Mouse (Mus musculus): ENCODE data around the gene Dennd2a.

Gene Dennd2a

DNA sequence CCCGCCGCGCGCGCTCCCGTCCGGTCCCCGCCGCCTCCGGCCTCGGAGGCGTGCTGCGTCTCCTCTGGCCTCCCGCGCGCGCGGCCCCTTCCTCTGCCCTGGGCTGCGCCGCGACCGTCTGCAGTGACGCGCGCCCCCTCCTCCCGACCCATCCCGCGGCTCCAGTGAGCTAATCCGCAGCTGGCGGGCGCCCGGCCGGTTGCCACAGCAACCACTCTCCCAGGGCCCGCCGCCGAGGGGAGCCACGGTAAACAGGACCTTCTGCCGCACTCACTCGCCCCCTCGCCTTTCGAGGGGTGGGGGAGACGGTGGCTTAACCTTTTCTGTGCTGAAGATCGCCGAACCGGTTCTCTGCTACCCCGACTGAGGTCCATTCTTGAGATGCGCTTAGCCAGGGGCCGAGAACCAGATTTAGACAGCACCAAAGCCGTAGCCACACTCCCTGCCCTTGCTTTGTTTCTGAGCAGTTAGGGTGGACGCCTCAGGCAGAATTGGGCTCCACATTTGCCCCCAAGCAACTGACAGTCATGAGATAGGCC is at the start of gene Dennd2a:
Gene Dennd2a (minus strand): TSS at position 145 of the 539 bp plus-strand sequence.
- peak; percentile 42 for DNase-seq

DNA sequence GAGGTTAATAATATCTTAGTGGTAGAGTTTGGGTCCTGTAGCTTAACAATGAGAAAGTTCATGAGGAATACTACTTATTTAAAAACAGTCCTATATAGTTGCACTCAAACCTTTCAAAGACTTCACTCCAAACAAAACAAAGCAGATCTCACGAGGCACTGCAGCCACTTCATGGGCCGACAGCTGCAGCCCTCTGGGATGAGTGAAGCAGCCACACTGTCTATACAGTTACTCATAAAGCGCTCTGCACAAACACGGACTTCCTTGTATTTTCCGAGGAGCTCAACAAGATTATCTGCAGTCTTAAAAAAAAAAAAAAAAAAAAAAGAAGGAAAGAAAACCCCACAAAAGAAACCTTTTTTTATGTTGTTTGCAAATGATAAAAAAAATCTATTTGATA is 49.7 kb upstream of the Dennd2a start:
- DNase-seq = no peak

- no peak for DNase-seq
Observed at GRCm38 (mm10) chr6:39606862-39607261, 49.2 kb upstream of the Dennd2a start.

- no peak for DNase-seq
Observed at GRCm38 (mm10) chr6:39606056-39606455, 48.4 kb upstream of the Dennd2a start.

DNA sequence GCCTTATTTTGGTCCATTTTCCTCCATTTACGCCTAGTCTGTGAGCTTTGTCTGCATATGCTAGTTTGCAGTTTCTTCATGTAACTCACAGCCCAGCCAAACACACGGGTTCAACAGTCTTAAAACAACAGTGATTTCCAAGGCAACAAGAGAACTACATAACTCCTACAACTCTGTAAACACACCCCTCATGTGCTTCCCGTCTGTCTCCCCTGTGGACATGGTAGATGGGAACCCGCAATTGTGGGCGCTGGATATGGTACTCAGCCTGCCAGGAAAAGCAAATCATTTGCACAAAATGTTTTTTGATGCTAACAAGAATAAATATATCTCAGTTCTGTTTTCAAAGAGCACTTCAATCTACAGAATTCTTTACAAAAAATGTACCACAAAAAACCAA is 46.9 kb upstream of the Dennd2a start:
- DNase-seq = no peak

DNA sequence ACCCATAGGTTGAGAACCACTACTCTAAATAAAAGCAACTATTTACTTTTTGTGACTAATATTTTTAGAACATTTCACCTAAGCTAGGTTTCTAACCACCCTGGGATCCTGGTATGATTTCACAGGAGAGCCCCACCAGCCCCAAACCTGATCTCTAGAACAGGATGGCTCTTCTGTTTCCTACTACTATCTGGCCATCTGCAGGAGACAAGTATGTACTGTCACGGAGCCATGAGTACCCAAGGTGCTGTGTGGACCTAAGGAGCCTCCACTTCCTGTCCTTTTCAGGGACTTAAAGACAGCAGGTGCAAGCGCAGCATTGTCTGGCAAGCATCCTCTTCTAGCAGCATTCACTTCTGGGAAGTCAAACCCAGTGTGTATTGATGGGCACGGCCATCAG is 44.2 kb upstream of the Dennd2a start:
- no peak for DNase-seq

GRCm38 (mm10) chr6:39600851-39601250 is 43.2 kb upstream of the Dennd2a start:
- DNase-seq = no peak

DNA sequence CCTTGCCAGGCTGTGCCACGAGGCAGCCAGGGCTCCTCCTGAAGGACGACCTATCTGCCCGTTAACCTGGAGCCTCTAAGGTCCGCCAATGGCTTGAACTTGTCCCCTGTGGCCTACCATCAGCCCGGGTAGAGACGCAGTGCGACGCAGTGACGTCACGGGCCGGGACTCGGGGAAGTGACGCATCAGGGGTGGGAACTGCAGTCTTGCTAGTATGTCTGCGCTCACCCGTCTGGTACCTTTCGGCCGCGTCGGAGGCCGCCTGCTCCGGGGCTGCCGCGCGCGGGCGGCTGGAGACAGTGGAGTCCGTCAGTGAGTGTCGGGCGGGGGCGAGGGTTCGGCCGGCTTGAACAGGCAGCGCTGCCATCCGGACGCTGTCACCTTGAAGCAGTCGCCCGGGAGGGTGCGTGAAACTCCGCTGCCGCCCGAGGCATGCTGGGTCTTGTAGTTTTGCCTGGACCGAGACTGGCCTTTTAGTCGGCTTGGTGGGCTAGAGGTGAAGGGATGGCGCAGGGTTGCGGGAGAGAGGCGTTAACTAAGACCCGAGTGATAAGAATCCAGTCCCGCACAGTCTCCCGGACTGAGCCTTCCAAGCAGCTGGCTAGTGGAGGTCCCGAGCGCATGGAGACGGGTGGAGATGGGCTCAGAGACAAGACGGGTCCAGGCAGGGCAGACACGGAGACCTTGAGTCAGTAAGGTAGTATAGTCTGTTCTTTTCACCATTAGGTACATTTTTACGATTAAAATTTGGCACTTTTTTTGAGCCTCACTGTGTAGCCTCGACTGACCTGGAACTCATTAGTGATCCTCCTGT is 34.9 kb upstream of the Dennd2a start, which contains the start of gene Ndufb2:
Gene Ndufb2 (plus strand): TSS at position 174 of the 814 bp plus-strand sequence.
- DNase-seq = peak; percentile 98

GRCm38 (mm10) chr6:39591481-39591880 is 33.8 kb upstream of the Dennd2a start:
- DNase-seq = no peak

- DNase-seq = no peak
Observed at GRCm38 (mm10) chr6:39585517-39585916, 27.9 kb upstream of the Dennd2a start, which contains the start of gene Gm42420. Gene Gm42420 (plus strand): TSS chr6:39585753.

GRCm38 (mm10) chr6:39581087-39581784 is 23.6 kb upstream of the Dennd2a start:
- DNase-seq = no peak

- no peak for DNase-seq
Observed at GRCm38 (mm10) chr6:39580558-39580957, 22.9 kb upstream of the Dennd2a start.

DNA sequence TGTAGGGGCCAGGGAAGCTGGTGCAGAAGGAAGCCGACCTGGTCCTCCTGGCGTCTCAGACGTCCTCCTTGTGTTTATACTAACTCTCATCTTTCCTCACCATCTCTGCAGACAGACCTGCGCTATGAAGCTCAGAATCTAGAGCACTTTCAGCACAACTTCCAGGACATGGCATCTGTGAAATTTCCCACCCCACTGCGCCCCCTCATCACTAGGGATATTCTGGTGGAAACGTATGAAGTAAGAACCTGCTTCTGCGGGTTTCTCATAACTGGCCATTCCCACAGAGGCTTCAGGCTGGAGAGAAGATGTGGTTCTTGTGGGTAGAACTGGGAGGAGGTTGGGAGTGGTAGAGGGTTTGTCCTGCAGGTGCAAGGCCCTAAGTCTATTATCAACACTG is 21.9 kb upstream of the Dennd2a start:
- no peak for DNase-seq

DNA sequence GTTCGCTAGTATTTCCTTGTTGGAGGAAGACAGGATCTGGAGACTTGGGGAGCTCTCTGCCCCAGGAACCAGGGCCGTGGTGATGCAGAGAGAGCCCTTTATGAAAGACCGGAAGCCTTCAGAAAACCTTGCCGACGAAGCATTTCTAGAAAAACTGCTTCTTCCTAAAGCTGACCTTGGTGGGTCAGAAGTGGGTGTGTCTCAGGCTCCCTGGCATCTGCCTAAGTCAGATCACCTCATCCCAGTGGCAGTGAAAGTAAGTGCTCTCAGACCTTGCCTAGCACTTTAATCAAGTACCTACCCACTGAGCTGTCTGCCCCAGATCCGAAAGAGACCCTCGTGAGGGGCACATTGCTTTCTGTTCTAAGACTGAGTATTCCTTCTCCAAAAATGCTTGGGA is 17.3 kb upstream of the Dennd2a start:
- DNase-seq = no peak

DNA sequence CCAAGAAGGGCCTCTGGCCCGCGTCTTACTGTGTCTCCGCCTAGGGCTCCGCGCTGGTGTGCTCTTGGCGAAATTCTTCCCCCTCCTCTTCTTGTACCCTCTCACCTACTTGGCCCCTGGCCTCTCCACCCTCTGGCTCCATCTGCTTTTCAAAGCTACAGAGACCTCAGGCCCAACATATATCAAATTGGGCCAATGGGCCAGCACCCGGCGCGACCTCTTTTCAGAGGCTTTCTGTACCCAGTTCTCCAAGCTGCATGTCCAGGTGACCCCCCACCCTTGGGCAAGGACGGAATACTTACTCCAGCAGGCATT is 16.8 kb upstream of the Dennd2a start:
- peak; percentile 43 for DNase-seq

DNA sequence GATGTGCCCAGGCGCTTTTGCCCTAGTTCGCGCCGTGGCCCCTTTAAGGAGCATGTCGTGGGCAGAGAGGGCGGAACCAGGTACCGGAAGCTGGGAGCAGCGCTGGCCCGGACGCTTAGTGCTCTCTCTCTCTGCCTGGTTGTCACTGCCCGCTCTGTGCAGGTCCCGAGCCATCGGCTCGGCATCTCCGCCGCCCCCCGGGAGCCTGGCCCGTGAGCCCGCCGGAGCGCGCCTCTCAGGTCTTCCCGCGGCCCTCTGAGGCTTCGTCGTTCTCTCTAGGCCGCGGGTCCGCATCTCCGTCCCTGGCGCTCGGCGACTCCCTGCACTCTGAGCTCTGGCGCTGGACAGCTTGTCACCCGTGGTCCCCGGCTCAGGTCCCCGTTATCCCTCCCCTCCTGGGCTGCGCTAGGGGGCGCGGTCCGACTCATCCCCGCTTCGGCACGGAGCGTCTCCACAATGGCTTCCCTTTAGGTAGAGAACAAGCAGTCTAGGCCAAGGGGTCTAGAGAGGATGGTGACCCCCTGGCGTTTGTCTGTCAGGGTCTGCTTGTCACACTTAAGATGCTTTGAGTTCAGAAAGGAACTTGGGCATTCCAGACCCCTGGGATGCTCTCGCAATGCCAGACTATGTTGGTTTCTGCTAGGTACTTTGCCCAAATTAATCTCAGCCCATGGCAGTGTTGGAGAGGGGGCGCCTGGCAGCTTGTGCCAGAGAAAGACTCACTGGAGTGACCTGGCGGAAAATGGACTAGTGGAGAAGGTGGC is 16.3 kb upstream of the Dennd2a start, which contains the start of gene Adck2:
Gene Adck2 (plus strand): TSS at position 83 of the 764 bp plus-strand sequence.
- DNase-seq = peak; percentile 83

DNA sequence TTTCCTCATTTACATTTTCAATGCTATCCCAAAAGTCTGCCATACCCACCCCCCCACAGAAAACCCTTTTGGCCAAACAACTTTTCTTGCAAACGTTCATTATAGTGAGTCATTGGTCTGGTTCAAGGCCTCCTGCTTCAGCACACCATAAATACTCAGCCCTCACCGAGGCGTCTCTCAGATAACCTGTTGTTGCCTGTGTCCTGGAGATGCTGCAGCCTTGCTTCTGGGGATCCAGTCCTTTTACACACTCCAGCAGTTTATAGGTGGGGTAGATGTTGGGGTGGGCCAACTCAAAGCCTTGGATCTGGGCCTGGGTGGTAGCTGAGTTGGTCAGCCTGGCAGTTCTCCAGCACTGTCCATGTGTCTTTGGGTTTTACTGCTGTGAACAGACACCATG is 12.8 kb upstream of the Dennd2a start:
- no peak for DNase-seq

DNA sequence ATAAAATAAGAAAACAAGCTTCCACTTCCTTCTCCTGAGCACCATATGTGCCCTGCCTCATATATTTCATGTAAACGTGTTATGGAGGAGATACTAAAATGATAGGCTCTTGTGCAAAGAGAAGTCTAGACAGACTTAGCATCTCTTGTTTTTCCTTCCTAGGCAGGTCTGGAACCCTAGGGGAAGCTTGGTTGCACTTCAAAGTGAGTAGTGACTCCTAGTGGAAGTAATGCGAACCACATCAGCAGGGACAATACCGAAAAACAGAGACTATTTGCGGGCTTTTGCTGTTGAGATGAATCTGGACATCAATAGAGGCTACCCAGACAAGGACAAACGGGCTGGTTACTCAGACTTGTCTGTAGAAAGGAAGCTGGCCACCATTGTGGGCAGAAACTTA is 9.9 kb upstream of the Dennd2a start:
- no peak for DNase-seq

- peak; percentile 79 for DNase-seq
Observed at GRCm38 (mm10) chr6:39562166-39563015, 4.7 kb upstream of the Dennd2a start.

- no peak for DNase-seq
Observed at GRCm38 (mm10) chr6:39559276-39559939, 1.7 kb upstream of the Dennd2a start.

DNA sequence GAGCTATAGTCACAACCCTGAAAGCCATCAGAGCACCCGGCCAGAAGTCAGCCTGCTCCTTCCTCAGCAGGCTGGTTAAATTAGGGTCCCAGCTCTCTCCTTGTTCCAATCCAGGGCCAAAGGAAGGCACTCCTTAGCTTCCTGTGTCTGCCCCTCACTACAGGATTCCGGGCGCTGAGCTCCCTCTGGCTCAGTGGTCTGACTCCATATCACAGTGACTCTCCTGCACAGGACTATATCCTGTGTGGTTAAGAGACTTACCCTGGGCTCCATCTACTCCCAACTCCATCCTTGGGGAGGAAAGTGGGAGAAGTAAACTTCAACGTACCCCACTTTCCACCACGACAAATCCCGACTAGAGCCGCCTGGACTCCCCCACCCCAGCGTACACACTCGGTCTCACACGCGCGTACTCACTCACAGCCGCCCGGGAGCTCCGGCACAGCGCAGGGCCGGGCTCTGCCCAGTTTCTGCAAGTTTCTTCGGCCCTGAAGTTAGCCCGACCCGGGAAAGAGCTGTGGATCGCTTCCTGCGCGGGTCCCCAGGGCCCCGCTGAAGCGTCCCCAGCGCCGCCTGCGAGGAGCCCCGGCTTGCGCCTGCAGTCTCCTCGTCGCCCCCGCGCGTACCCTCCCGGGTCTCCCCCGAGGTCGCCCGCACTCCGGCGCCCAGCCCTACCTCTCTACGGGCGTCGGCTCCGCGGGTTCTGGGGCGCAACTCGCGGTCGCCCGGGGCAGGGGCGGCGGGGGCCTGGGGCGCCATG is 587 bp downstream of the Dennd2a start:
- DNase-seq = peak; percentile 49
